Mouse (Mus musculus): ENCODE measurements around the gene Nutf2. TPM values are rescaled to one million over a fixed set of nuclear protein-coding genes. Genes with fewer than 3 reads are reported as not detected.
A peak's percentile ranks its signal among the peaks of the same experiment; 100 is the strongest.
"Not testable (repeated sequence)": the region's sequence is repeated elsewhere in the genome, so short reads cannot be mapped to it uniquely, and the experiment has no call there.

Gene Nutf2
- 100 to 1,000 TPM in 1 of 2 experiments, 1 to 10 TPM in 1; 5.1 to 101 TPM for polyA plus RNA-seq (2017; shearing (Covaris generic))

DNA sequence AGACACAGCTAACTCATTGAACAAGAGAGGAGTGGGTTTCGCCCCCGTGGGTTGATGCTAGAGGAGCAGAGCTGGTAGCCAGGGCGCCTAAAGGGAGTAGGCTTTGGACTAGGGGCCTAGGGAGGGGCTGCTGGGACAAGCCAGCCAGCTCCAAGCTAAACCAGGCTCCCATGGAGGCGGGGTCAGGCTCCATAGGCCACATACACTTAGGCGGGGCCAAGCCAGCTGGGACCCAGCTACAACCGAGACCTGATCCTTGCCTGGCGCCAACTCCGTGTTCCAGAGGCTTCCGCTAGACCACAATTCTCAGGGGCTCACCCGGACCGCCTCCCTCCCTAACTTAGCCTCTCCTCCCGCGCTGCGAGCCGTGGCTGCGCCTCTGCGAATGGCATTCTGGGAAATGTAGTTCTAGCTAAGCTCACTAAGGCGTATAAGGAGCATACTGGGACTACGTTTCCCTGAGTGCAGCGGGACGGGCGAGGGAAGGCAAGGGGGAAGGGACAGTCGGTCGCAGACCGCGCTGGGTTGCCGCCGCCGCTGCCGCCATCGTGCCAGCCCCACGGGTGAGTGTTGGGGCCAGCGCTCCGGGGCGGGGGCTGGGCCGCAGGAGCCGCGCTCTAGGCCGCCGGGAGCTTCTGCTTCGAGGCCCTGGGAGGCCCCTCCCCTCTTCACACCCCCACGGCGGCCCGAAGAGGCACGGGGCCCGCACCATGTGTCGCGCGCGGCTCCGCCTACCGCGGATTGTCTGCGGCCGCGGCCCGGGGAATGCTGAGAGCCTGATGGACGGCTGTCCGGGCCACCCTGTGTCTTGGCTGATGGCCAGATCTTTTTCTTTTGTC is at the start of gene Nutf2:
TSS of gene Nutf2 (plus strand) at position 438 of the 839 bp plus-strand sequence.
- peak; percentile 99 for ATAC-seq

DNA sequence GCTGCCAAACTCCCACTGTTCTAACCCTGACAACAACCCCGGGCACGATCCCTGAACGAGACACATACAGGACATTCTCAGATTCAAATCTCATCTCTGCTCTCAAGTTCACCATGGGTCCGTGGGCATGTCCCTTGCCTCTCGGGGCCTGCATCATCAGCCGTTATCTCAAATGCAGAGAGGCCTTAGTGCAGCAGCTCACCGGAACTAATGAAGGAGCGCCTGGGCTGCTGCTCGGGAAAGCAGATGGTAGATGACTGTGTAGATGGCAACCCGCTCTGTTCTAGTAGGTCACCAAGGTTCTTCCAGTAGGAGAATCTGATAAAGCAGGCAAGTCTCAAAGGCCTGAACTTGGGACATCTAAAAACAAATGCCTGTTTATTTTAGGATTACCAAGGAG is 49.3 kb upstream of the Nutf2 start:
- ATAC-seq, result no peak

GRCm38 (mm10) chr8:105811543-105811942 is 48.8 kb upstream of the Nutf2 start:
- ATAC-seq, result peak; percentile 7

DNA sequence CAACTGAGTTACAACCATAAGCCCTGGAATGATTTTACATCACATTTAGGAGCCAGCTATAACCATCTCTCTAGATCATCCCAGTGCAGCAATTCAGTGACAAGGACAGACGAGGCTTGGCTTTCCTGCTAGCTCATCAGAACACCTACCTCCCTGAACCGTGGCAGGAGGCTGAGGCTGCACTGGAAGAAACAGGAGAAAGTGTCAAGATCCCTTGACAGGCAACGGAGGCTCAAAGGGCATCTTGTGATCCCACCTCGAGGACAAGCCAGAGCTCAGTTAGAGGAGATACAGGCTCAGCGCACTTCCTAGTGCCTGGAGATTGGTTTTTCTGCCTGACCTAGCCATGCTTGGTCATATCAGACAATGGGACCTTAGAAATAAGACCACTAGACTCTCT is 47.9 kb upstream of the Nutf2 start:
- ATAC-seq, result no peak

- no peak for ATAC-seq
Measured at GRCm38 (mm10) chr8:105813241-105813640, 47.1 kb upstream of the Nutf2 start.

- no peak for ATAC-seq
Measured at GRCm38 (mm10) chr8:105819659-105820058, 40.7 kb upstream of the Nutf2 start.

- ATAC-seq, result no peak
Measured at GRCm38 (mm10) chr8:105820925-105821324, 39.5 kb upstream of the Nutf2 start.

GRCm38 (mm10) chr8:105825506-105825905 is 34.9 kb upstream of the Nutf2 start:
- no peak for ATAC-seq

GRCm38 (mm10) chr8:105826379-105826778 is 34.0 kb upstream of the Nutf2 start:
- no peak for ATAC-seq

DNA sequence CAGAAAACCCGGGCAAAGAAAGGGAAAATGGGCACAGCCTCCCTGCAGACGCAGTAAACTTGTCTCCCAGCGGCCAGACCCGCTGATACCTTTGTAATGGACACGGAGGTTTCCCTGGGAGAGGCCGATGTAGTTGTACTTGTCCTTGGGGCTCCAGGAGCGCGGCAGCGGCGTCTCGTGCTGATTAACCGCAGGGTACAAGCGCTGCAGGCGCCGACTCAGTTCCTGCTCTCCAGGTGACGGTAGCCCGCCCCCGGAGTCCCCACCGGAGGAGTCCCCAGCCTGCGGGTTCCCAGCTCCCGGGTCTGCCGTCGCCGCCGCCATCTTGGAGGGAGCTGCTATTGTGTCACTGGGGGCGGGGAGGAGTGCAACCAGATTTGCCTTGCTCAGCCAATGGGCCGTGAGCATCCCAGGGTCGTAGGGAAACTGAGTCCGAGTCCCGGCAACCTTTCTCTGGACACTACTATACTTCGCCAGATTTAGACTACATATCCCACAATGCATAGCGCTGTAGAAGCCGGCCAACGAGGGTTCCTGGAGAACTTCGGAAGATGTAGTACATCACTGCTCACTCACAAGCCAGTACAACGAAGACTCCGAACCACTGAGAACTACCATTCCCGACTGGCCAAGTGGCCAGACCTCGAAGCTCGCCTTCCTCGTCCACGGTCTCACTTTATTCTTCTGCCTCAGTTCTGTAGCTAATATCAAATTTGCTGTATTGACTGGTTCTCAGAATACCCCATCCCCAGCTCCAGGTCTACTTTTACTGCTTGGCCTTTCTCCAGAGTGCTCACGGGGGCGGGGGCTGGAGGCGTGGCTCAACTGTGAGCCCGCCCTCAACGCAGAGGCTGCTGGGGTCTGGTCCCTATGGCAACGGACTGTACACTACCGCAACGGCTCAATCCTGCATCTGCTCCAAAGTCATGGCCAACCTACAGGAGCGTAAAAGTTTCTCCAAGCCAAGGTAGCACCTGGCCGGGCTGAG is 33.2 kb upstream of the Nutf2 start, which contains the start of the genes Ranbp10 and Tsnaxip1:
TSS of gene Ranbp10 (minus strand) at position 490 of the 988 bp plus-strand sequence.
TSS of gene Tsnaxip1 (plus strand) at position 871 of the 988 bp plus-strand sequence.
- ATAC-seq, result peak; percentile 90

- ATAC-seq, result not testable (repeated sequence)
Measured at GRCm38 (mm10) chr8:105833740-105834139, 26.6 kb upstream of the Nutf2 start.

GRCm38 (mm10) chr8:105835318-105835717 is 25.1 kb upstream of the Nutf2 start:
- ATAC-seq, result peak; percentile 71

DNA sequence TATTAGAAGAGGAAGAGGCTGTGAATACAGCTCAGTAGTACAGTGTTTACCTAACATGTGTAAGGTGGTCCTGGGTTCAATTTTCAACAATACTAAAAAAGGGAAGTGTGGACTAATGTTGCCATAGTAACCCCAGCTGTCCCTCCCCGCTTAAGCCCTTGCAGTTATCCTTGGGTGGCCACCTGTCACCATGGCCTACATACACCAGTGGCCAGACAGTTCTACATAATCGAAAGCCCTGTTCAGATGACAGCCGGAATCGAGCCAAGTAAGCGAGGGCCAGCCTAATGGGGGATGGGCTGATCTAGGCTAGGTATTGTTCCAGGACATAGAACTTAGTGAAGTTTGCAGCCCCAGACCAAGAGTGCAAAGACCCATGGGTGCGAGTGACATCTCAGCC is 23.4 kb upstream of the Nutf2 start:
- no peak for ATAC-seq

DNA sequence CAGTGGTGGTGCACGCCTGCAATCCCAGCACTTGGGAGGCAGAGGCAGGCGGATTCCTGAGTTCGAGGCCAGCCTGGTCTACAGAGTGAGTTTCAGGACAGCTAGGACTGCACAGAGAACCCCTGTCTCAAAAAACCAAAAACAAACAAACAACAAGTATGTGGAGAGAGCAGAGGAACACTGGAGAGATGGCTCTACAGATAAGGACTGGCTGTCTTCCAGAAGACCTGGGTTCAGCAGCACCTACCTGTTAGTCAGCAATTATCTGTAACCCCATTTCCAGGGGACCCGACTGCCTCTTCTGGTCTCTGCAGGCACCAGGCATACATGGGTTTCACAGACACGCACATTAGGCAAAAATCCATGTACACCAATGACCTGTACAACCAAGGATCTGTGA is 21.2 kb upstream of the Nutf2 start:
- no peak for ATAC-seq

GRCm38 (mm10) chr8:105846678-105847077 is 13.7 kb upstream of the Nutf2 start:
- ATAC-seq, result no peak

DNA sequence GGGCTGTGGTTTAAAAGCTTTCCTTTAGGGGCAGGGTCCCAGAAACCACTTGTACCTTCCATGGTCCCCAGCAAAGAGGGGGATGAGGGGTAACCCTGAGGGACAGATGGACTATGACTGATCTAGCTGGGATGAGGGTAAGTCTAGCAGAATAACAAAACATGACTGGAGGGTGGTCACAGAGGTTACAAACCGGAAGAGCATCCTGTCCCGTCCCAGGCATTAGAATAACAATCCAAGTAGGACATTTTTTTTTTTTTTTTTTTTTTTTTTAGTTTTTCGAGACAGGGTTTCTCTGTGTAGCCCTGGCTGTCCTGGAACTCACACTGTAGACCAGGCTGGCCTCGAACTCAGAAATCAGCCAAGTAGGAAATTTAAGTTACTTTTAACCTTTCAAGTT is 10.4 kb upstream of the Nutf2 start:
- ATAC-seq, result no peak

GRCm38 (mm10) chr8:105850611-105851010 is 9.8 kb upstream of the Nutf2 start:
- ATAC-seq, result no peak

- peak; percentile 68 for ATAC-seq
Measured at GRCm38 (mm10) chr8:105851651-105852143, 8.7 kb upstream of the Nutf2 start.

- no peak for ATAC-seq
Measured at GRCm38 (mm10) chr8:105852146-105852729, 8.1 kb upstream of the Nutf2 start.

DNA sequence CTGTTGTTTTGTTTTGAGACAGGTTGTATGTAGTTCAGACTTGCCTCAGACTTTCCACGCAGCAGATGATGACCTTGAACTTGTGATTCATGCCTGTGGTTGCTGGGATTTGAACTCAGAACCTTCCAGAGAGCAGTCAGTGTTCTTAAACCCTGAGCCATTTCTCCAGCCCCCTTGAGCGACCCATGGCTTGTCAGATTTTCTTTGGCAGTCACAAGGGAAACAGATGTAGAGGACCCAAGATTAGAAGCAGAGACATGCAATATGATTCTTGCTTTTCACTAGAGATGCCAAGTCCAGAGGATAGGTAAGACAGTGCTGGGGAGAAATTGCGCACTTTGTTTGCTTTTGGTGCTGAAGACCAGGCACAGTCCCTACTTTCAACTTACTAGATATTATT is 7.2 kb upstream of the Nutf2 start, which contains the start of gene Cenpt:
TSS of gene Cenpt (minus strand) at position 101 of the 400 bp plus-strand sequence.
- no peak for ATAC-seq

DNA sequence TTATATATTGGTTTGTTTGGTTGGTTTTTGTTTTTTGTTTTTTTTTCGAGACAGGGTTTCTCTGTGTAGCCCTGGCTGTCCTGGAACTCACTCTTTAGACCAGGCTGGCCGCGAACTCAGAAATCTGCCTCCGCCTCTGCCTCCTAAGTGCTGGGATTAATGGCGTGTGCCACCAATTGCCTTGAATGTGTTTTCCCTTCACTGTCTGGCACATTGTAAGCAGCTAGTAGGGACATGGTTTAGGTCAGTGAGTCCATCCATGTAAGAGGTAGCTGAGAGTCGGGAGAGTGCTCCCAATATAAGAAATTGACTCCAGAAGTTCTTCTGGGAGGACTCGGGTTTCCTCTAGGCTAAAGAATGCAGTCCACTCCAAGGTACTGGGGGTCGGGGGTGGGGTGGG is 6.1 kb upstream of the Nutf2 start:
- ATAC-seq, result no peak

- ATAC-seq, result peak; percentile 84
Measured at GRCm38 (mm10) chr8:105854715-105855216, 5.6 kb upstream of the Nutf2 start, which contains the start of gene Thap11. Thap11 (plus strand) TSS chr8:105855132.
